Mouse (Mus musculus) layer of hippocampus, adult 9-10 months (tissue): Measurements from ENCODE around the gene Phlda1.
"Not testable (repeated sequence)": the region's sequence is repeated elsewhere in the genome, so short reads cannot be mapped to it uniquely, and the experiment has no call there.

ENCODE experiments used
- DNase-seq: peaks from one replicate; pipeline ENCODE4 v3.0.0; 2022; ENCODE audit warnings: low spot score

Phlda1 gene

DNA sequence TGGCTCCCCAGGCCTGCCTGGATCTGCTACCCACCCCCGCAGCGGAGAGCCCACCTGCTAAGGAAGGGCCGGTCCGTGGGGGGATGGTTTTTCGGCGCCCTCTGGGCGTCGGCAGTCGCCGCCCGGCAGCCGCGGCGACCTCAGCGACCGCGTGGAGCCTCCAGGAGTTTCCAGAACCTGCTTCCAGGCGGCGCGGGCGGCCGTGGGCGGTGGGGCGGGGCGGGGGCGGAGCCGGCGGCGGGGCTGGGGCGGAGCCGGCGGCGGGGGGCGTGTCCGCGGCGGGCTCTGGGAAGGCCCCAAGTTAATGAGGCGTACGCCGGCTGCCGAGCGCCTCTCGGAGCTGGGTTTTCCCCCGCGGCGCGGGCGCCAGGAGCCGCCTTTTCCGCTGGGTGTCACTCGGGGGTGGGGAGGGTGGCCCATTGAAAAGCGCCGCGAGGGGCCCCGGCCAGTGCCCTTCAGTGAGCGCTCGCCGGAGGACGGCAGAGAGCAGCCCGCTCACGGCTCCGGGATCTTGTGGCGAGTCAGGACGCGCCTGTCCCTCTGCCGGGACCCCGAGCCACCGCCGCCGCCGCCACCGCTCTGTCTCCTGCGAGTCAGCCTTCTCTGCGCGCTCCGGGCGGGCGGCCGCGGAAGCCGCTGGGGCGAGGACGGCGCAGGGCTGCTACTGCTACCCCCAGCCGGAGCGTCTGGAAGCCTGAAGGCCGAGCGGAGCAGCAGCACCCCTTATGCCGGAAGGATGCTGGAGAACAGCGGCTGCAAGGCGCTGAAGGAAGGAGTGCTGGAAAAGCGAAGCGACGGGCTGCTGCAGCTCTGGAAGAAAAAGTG, at the start of gene Phlda1:
Phlda1 (plus strand) TSS at position 186 of the 825 bp plus-strand sequence.
- DNase-seq: peak; percentile 71

DNA sequence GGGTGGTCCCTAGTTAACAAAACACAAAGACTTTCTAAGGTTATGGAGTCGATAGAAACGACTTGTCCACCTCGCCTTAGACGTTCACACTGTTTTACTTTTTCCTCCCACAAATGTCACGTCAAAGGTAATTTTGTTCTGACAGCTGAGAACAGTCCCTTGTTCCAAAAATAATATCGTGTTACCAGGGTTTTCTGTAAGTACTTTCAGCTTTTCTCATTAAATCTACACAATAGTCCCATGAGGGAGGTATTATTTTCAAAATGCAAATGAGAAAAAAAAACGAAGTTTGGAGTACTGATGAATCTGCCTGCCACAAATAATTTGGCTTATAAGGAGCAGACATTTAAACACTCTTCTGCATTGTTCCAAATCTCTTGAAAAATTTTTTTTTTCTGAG, 48.0 kb upstream of the Phlda1 start:
- no peak for DNase-seq

- no peak for DNase-seq
Observed at GRCm38 (mm10) chr10:111459040-111459439, 47.0 kb upstream of the Phlda1 start.

- no peak for DNase-seq
Observed at GRCm38 (mm10) chr10:111459874-111460273, 46.2 kb upstream of the Phlda1 start.

- DNase-seq: no peak
Observed at GRCm38 (mm10) chr10:111460381-111460780, 45.7 kb upstream of the Phlda1 start.

DNA sequence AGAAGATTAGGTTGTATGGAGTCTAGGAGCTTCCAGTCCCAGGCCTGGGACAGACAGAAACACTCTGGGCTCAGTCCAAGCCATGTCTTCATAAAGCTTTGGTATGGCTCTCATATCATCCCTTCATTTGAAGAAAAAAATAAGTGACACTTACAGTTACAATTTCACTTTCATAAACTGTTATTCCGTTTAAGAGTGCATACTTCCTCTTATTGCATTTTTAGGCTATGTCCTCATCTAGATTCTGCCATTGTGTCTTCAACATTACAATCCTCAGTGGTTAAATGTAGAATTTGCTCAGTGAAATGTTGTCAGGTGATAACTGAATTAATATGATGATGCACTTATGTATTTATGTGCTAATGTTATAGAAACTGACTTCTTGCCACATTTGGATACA, 41.3 kb upstream of the Phlda1 start:
- no peak for DNase-seq

GRCm38 (mm10) chr10:111465409-111465808, 40.7 kb upstream of the Phlda1 start:
- no peak for DNase-seq

DNA sequence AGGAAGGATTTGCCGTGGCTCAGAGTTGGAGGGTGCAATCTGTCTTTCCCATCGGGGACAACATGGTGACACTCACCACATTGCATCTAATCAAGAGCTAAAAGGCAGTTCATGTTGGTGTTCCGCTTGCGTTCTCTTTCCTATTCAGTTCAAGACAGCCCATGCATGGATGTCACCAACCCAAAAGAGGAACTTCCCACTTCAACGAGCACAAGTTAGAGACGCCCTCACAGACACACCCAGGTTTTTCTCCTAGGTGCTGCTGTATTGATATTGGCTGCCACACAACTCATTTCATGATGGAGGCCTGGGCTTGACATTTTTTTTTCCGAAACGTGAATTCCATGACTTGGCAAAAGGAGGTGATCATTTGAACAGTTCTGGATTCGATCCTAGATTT, 34.9 kb upstream of the Phlda1 start:
- DNase-seq: no peak

GRCm38 (mm10) chr10:111472686-111473510, 33.2 kb upstream of the Phlda1 start, which contains the start of gene Nap1l1:
TSS of gene Nap1l1 (plus strand) at chr10:111473223.
- peak; percentile 88 for DNase-seq

- DNase-seq: no peak
Observed at GRCm38 (mm10) chr10:111473511-111474371, 32.3 kb upstream of the Phlda1 start.

DNA sequence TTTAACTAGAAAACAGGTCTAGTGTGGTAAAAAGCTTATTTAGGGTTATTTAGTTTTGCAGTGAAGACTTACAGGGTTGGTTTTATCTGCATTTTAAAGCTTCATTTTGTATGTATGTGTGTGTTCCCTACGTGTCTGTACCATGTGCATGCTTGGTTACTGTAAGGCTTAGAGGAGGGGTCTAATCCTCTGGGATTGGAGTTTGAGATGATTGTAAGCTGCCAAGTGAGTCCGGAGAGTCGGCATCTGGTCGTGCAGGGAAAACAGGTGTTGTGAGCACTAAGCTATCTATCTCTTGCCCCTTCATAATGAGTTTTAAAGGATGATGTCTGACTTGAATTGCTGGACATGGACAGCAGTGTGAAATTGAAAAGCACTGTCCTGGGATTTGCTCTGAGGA, 29.8 kb upstream of the Phlda1 start:
- no peak for DNase-seq

DNA sequence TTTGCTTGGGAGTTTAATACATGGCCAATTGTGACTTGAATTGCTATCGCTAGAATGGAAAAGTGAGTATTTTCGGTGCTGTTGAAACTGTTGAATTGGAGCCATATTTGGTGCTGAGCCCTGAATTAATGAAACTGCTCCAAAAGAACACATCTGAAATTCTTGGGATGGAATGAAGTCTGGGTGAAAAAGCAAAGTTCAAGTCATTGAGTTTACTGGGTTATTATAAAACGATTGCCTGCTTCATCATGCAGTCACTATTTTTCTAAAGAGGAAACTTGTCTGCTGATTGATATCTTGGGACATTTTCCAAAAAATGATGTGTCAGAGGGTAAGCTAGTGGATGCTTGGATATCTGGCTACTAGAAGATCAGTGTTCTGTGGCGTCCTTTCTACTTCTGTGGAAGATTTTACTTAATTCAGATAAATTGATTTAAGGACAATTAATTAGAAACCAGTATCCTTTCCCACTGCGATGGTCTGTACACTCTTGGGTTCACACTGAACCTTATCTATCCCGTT, 29.0 kb upstream of the Phlda1 start:
- DNase-seq: no peak

GRCm38 (mm10) chr10:111479599-111479998, 26.5 kb upstream of the Phlda1 start:
- DNase-seq: no peak

DNA sequence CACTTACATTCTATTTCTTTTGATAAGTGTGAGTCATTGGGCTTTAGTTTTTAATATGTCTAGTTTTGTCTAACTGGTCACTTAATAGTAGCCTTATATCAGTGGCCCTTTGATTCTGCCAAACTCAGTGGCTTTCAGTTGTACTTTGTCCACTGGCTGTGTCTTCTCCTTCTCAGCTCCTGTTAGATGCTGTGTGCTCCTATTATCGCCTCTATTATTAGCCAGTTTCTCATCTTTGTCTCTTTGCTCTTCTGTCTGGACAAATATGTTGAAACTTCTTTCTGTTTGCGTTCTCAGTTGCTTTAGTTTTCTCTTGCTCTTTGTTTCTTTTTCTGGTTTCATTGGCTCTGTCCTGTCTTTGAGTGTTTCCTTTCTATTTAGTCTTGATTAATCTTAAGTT, 23.4 kb upstream of the Phlda1 start:
- DNase-seq: no peak

DNA sequence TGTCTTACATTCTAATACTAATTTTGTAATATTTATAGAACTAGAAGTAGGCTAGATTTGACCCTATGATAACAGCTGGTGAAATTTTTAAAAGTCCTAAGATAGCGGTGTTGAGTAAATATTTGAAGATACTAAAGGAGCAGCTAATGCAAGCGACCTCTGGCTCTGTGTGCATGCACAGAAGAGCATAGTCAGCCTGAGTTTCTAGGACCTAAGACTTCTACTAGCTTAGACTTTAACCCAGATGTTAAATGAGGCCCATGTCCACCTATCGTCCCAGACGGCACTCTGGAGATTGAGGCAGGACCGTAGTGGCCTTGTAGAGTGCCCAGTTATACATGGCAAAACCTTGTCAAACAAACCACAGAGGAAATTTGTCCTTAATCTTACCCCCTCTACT, 22.0 kb upstream of the Phlda1 start:
- no peak for DNase-seq

- no peak for DNase-seq
Observed at GRCm38 (mm10) chr10:111488793-111489192, 17.3 kb upstream of the Phlda1 start.

DNA sequence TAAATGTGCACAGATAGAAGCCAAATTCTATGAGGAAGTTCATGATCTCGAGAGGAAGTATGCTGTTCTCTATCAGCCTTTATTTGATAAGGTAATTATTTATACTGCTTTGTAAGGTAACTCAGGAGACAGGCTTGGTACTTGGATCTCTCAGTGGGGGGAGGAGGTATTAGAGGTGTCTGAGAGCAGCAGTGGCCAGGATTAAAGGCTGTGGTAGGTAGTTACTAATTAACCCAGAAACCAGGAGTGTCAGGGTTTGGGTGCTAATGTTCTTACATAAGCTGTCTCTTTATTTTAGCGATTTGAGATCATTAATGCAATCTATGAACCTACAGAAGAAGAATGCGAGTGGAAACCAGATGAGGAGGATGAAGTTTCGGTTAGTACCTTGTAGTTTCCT, 16.0 kb upstream of the Phlda1 start:
- DNase-seq: not testable (repeated sequence)

DNA sequence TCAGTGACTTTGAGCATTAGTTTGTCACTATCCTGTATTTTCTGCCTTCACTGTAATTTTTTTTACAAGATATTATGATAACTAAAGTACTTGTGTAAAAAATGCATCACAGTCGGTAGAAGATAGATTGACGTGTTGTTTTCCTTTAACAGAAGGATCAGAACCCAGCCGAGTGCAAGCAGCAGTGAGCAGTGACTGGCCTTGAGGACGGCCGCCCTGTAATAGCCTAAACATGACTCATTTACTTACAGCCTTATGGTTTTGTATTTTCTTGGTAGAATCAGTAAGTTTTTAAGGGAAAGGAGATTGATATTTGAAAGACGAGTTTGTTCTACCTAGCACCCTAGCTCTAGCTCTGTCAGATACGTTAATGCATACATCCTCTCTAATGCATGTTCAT, 10.2 kb upstream of the Phlda1 start:
- no peak for DNase-seq

DNA sequence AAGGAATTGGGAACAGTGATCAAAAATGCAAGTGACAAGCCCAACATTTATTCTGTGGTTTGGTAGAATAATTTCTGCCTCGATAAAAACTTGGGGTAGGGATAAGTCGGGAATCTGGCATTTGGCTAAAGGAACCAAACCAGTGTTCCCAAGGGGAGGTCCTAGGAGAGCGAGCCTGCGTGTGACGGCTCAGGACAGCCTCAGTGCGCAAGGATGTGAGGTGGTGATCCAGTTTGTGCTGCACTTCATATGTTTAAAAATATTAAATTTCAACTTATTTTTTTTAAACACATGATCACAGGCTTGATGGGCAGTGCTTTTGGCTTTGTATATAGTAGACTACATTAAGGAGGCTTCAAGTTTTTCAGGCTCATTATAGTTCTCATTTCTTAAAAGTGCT, 6.2 kb upstream of the Phlda1 start:
- DNase-seq: no peak

DNA sequence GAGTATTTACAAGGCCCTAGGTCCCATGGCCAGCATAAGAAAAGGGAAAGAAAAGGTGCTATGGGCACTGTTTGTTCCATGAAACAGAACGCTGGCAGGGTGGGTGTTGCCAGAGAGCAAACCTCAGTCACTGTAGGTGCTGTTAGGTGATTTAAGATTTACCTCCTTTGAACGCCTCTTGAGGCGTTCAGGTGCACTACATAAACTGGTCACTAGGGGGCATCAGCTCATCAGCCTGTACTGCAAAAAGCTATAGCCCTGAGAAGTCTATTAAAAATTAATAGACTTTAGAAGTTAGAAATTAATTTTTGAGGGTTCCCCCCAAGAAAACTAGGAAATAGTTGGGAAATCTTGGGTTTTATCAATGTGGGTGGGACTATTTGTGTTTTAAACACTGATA, 3.0 kb upstream of the Phlda1 start:
- peak; percentile 74 for DNase-seq

GRCm38 (mm10) chr10:111503716-111504115, 2.4 kb upstream of the Phlda1 start:
- DNase-seq: no peak

DNA sequence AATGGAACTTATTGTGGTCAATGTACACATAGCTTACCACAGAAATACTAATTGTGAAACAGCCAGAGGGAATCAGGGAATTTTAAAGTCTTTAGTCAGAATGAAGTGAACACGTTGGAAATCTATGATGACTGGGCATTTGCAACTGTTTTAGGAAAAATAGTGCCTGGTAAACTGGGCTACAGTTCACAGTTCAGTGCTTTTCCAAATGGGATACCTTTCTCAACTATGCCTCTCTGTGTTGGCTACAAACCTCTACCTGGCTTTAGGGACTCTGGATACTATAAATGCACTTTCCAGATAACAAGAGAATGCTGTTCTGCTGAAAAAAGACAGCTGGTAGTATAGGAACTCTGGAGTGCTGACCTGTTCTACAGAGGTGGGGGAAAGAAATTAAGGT, 1.5 kb upstream of the Phlda1 start:
- DNase-seq: no peak
